Mouse (Mus musculus) embryonic facial prominence, embryonic 11.5 days (tissue): ENCODE results near the gene Cldn34d. TPM values are rescaled to one million over a fixed set of nuclear protein-coding genes. Genes with fewer than 3 reads are reported as not detected.

Experiments
- ATAC-seq: fragments of 200-750 bp; cut with Nextera tagmentation; replicated peaks from 2 replicates; pipeline ENCODE4 v1.8.0; 2017; ENCODE audit warnings: low read depth; ENCODE audit not compliant: insufficient number of reproducible peaks, low FRiP score, low TSS enrichment
- DNase-seq: peaks from one replicate; pipeline ENCODE4 v3.0.0-alpha.2; 2015; ENCODE audit warnings: low spot score
- H3K27ac ChIP-seq: fragments of 300-500 bp; sonication (generic); replicated peaks from 2 replicates; pipeline ENCODE4 v1.5.1; 2014; ENCODE audit warnings: mild to moderate bottlenecking, low read depth, low read length, control low read depth
- H3K27me3 ChIP-seq: fragments of 300-500 bp; sonication (generic); 2 replicates; pipeline ENCODE4 v1.6.1; 2014; ENCODE audit warnings: mild to moderate bottlenecking, low read length, moderate library complexity, mixed read lengths; ENCODE audit not compliant: control insufficient read depth, insufficient read depth
- H3K36me3 ChIP-seq: fragments of 300-500 bp; sonication (generic); replicated peaks from 2 replicates; pipeline ENCODE4 v1.6.1; 2014; ENCODE audit warnings: low read depth, mild to moderate bottlenecking, low read length, moderate library complexity, mixed read lengths; ENCODE audit not compliant: control insufficient read depth, insufficient read depth
- H3K4me1 ChIP-seq: fragments of 300-500 bp; sonication (generic); 2 replicates; pipeline ENCODE4 v1.6.1; 2014; ENCODE audit warnings: low read length, mixed read lengths; ENCODE audit not compliant: control insufficient read depth, insufficient read depth
- H3K4me2 ChIP-seq: fragments of 300-500 bp; sonication (generic); 2 replicates; pipeline ENCODE4 v1.6.1; 2014; ENCODE audit warnings: low read depth, mild to moderate bottlenecking, control low read depth, low read length, moderate library complexity
- H3K4me3 ChIP-seq: fragments of 300-500 bp; sonication (generic); 2 replicates; pipeline ENCODE4 v1.5.1; 2014; ENCODE audit warnings: low read depth, low read length, control low read depth
- H3K9ac ChIP-seq: fragments of 300-500 bp; sonication (generic); replicated peaks from 2 replicates; pipeline ENCODE4 v1.6.1; 2014; ENCODE audit warnings: mild to moderate bottlenecking, control low read depth, low read length
- H3K9me3 ChIP-seq: fragments of 300-500 bp; sonication (generic); replicated peaks from 2 replicates; pipeline ENCODE4 v1.6.1; 2016; ENCODE audit warnings: mild to moderate bottlenecking, low read length, inconsistent platforms, mixed read lengths; ENCODE audit not compliant: control insufficient read depth
- WGBS: fragments of 180-500 bp; shearing (Covaris S2); extraction: QIAGEN DNeasy Blood & Tissue Kit; methylation state at CpG from one replicate; pipeline ENCODE4 v1.1.7; 2014; 5-methylcytosine and 5-hydroxymethylcytosine counted together
- polyA plus RNA-seq: library from polyadenylated mRNA; unstranded; fragments of >200 nt; fragmentation: Nextera tagmentation; extraction: Ambion mirVana; gene quantifications from 2 replicates; pipeline ENCODE4 v1.2.1, GENCODE M21; 2014

The Cldn34d gene
- not detected in 2 replicates for polyA plus RNA-seq

GRCm38 (mm10) chrX:76602824-76603223 lies at the start of gene Cldn34d:
TSS of gene Cldn34d (minus strand) at chrX:76602924.
- no peak within 1 kb of the TSS for H3K9ac ChIP-seq
- H3K27me3 ChIP-seq: no peaks in the 10 kb centered on the region
- no peaks in the 10 kb centered on the region for H3K36me3 ChIP-seq
- H3K27ac ChIP-seq: no peak within 1 kb of the TSS
- H3K9me3 ChIP-seq: no peaks in the 10 kb centered on the region
- H3K4me3 ChIP-seq: no peak within 1 kb of the TSS
- 73% methylated on average over 1 of the region's 1 CpGs for WGBS
- ATAC-seq (no peak), DNase-seq (no peak)
- no peaks in the 10 kb centered on the region for H3K4me1 ChIP-seq
- H3K4me2 ChIP-seq: no peak within 1 kb of the TSS

- H3K4me3 ChIP-seq: no peak overlapping the region
Measured at GRCm38 (mm10) chrX:76598459-76599206, 4.1 kb downstream of the Cldn34d start.

More at GRCm38 (mm10) chrX:76598459-76599206, 4.1 kb downstream of the Cldn34d start:
- Histone ChIP-seq H3K27ac (no peak overlapping the region), H3K27me3 (no peaks in the 10 kb centered on the region), H3K36me3 (no peaks in the 10 kb centered on the region), H3K4me2 (no peak overlapping the region), H3K4me1 (no peaks in the 10 kb centered on the region), H3K9ac (no peak overlapping the region), H3K9me3 (no peaks in the 10 kb centered on the region)
- 44% methylated on average over 6 of the region's 6 CpGs for WGBS
- DNase-seq (peak; percentile 85), ATAC-seq (peak; percentile 100)

Other genes starting within 250 kb of the Cldn34d start
- not detected in 2 replicates for gene Cldn34b4, start 209.6 kb downstream of the Cldn34d start, polyA plus RNA-seq